Mouse (Mus musculus): ENCODE data around the gene Tnfrsf13c.

DNA sequence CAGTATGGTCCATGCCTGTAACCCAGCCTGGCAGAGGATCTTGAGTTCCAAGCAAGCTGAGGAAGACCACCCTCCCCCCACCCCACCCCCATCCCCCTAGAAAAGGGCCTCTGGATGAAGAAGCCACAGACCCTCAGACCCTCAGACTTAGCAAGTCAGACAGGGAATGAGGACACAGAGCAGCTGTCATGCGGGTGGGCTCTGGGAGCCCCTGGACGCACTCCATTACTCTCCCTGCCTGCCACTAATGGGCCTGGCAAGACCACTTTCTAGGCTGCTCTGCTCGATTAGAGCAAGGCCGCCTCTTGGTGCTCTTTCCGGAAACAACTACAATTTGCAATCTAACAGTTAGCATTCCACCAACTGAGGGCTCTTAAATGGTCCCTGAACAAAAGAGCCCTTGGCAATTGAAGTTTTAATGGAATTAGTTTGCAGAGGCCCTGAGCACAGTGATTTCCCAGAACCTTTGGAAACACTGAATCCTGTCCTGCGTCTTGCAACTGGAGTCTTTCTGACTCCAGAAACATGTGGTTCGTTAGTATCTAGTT lies 46.4 kb downstream of the Tnfrsf13c start:
- TF ChIP-seq POLR2A (IDR thresholded peaks at IDR 0.05; ENCODE audit: extremely low read depth, insufficient read depth, low read length) (no peak), CTCF (IDR thresholded peaks at IDR 0.05; ENCODE audit: low read depth, low read length) (no peak)
